Mouse (Mus musculus): ENCODE data around the gene Olfr288. TPM values are rescaled to one million over a fixed set of nuclear protein-coding genes. Genes with fewer than 3 reads are reported as not detected.
A peak's percentile ranks its signal among the peaks of the same experiment; 100 is the strongest.

Olfr288 gene
- polyA plus RNA-seq, 1 experiment from 2014 or later: not detected

DNA sequence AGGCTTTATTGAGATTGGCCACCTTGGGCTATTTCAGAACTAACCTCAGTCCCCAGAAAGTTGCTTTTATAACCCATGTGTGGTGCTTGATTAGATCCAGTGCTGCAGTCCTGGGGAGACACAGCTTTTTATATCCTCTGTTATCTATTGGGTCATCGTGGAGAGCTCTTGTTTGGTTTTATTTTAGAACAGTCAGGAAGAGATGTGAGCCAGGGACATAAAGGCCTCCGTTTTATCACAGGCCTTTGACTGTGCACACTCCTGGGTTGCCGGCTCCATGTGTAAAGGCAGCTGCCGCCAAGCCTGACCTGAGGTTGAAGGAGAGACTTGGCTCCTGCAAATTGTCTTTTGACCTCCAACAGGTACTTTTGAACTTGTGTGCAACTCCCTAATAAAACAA lies 32.8 kb downstream of the Olfr288 start:
- no peak overlapping the region for H3K9ac ChIP-seq
- no peak overlapping the region for H3K4me3 ChIP-seq
- no peak overlapping the region for H3K4me2 ChIP-seq (replicated peaks)
- H3K36me3 ChIP-seq: no peaks in the 10 kb centered on the region
- peaks cover 3% of the 10 kb centered on the region; the same call in 1 of the 2 replicates for H3K4me1 ChIP-seq
- peaks cover 7% of the 10 kb centered on the region for H3K27me3 ChIP-seq (replicated peaks)
- no peak for ATAC-seq (ENCODE audit: low FRiP score, low read depth)
- H3K9me3 ChIP-seq: no peaks in the 10 kb centered on the region
- WGBS: 63% methylated on average over 4 of the region's 4 CpGs
- no peak overlapping the region for H3K27ac ChIP-seq

DNA sequence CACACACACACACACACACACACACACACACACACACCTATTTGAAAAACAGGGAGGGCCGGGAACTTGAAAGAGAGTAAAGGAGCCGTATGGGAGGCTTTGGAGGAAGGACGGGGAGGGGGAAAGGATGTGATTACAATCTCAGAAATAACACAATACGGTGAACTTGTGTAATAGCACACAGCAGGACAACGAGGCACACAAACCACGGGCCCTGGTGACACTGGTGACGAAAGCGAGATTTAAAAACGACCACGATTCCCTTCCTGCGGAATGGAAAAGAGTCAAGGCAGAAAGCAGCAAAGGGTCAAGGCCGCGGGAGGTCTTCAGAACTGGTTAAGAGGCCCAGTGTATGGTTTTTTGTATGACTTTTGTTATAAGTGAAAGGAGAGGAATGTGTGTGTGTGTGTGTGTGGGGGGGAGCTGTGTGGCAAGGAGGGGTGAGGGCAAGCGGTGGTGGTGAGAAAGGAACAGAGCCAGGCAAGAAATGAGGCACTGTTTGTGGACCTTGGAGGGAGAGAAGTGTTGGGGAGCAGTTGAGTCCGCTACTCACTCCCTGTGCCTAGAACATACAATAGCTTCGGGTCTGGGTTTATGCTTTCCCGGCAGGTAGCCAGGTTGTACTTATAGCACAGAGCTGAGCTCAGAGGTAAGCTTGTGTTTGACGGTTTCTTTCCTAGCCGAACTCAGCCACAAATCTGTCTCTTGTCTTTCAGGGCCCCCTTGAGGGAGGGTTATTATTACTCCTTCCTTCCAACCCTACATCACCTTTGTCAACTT lies 34.1 kb downstream of the Olfr288 start:
- Histone ChIP-seq H3K27ac (no peak overlapping the region), H3K9me3 (no peaks in the 10 kb centered on the region), H3K27me3 (replicated peaks) (peaks cover 7% of the 10 kb centered on the region), H3K4me3 (no peak overlapping the region), H3K9ac (no peak overlapping the region), H3K4me1 (no peaks in the 10 kb centered on the region), H3K4me2 (replicated peaks) (no peak overlapping the region), H3K36me3 (no peaks in the 10 kb centered on the region)
- no peak for ATAC-seq (ENCODE audit: low FRiP score, low read depth)
- WGBS: 68% methylated on average over 19 of the region's 19 CpGs

DNA sequence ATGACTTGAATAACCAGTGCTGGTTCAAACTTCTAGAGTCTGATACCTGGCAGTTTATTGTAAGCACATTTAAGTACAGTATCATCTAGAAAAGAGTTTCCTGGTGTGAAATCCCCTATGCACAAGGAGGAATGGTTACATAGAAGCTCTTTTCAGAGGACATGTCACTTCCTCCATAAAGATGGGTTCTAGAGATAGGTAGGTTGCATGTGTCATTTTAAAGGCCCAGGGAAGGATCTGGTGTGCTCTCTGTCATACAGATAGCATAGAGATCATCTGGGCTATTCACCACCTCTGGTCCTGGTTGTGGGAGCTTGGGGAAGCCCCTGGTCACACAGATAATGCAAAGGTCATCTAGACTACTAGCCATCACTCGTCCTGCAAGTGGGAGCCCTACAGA lies 38.1 kb downstream of the Olfr288 start:
- Histone ChIP-seq H3K27ac (no peak overlapping the region), H3K4me2 (replicated peaks) (no peak overlapping the region), H3K4me1 (no peaks in the 10 kb centered on the region), H3K4me3 (no peak overlapping the region), H3K36me3 (no peaks in the 10 kb centered on the region), H3K9ac (no peak overlapping the region), H3K27me3 (replicated peaks) (no peaks in the 10 kb centered on the region), H3K9me3 (no peaks in the 10 kb centered on the region)
- WGBS: 84% methylated on average over 1 of the region's 1 CpGs
- ATAC-seq (ENCODE audit: low FRiP score, low read depth): no peak

DNA sequence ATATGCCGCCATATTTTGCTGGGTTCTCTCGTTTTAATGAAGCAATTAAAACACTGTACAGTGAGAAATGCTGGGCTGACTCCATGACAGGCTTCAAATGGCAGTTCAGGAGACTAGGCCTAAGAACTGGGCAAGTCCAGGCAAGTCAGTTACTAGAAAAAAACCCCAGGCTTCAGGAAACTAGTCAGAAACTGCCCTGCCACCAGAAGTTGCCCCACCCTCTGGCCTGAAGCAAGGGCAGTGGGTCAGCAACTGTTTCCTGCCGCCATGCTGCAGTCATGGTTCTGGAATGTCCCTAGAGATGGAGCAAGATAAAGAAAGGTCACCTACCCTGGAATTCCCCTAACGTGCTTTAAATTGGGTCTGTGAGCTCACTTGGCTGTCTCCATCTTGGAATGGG lies 39.4 kb downstream of the Olfr288 start:
- H3K4me3 ChIP-seq: no peak overlapping the region
- no peaks in the 10 kb centered on the region for H3K27me3 ChIP-seq (replicated peaks)
- H3K9me3 ChIP-seq: no peaks in the 10 kb centered on the region
- WGBS: 72% methylated on average over 4 of the region's 4 CpGs
- no peak for ATAC-seq (ENCODE audit: low FRiP score, low read depth)
- H3K4me1 ChIP-seq: no peaks in the 10 kb centered on the region
- no peak overlapping the region for H3K9ac ChIP-seq
- H3K4me2 ChIP-seq (replicated peaks): no peak overlapping the region
- H3K36me3 ChIP-seq: no peaks in the 10 kb centered on the region
- no peak overlapping the region for H3K27ac ChIP-seq

DNA sequence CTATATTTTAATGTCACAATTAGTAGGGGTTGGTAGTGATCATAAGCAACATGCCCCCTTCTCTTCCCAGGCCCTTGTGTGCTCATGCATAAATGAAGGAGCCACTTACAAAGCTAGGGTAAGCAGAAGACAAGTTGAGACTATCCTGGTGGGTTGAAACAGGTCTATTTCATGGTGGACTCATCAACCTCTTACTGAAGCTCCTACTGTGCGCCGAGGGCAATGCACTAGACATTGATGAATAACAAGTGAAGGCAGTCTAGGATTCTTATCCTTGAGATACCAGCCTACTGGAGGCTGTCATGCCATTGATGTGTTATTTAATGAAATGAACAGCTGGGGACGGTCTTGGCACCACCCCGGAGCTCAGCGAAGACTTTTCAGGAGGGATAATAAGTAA lies 40.1 kb downstream of the Olfr288 start:
- no peak overlapping the region for H3K27ac ChIP-seq
- ATAC-seq (ENCODE audit: low FRiP score, low read depth): no peak
- H3K9ac ChIP-seq: no peak overlapping the region
- H3K9me3 ChIP-seq: no peaks in the 10 kb centered on the region
- no peaks in the 10 kb centered on the region for H3K4me1 ChIP-seq
- no peak overlapping the region for H3K4me3 ChIP-seq
- WGBS: 92% methylated on average over 5 of the region's 5 CpGs
- H3K4me2 ChIP-seq (replicated peaks): no peak overlapping the region
- no peaks in the 10 kb centered on the region for H3K27me3 ChIP-seq (replicated peaks)
- no peaks in the 10 kb centered on the region for H3K36me3 ChIP-seq

DNA sequence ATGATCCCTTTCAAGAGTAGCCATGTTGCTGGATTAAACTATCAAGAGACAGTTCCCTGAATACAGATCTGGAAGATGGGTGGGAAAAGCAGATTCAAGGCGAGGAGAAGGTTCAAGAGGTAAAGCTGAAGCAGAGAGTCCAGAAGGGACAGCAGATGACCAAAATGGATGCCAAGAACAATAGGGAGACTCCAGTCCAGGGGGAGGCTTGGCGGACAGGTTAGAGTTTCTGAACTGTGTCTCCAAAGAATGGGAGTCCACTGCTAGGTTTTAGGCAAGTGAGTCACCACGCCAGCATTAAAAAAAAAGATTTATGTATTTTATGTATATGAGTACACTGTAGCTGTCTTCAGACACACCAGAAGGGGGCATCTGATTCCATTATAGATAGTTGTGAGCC lies 40.7 kb downstream of the Olfr288 start:
- Histone ChIP-seq H3K4me1 (no peaks in the 10 kb centered on the region), H3K9me3 (no peaks in the 10 kb centered on the region), H3K36me3 (no peaks in the 10 kb centered on the region), H3K27me3 (replicated peaks) (no peaks in the 10 kb centered on the region), H3K4me3 (no peak overlapping the region), H3K4me2 (replicated peaks) (no peak overlapping the region), H3K27ac (no peak overlapping the region), H3K9ac (no peak overlapping the region)
- WGBS: 82% methylated on average over 3 of the region's 3 CpGs
- ATAC-seq (ENCODE audit: low FRiP score, low read depth): no peak

DNA sequence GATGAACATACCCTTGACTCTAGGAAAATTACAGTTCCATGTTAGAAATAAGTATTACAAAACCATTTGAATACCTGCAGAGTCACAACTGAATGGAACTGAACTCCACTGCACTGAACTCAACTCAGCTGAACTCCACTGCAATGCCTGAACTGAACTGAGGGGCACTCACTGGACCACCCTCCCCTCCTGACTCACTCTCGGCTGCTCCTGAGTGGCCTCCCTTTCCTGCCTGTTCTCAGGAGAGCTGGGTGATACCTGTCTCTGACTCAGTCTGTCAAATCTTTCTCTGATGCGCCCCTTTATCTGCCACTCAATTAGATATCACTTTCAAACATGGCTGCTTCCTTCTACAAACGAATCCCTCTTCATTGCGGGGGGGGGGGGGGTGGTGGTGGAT lies 41.2 kb downstream of the Olfr288 start:
- Histone ChIP-seq H3K9ac (no peak overlapping the region), H3K4me1 (no peaks in the 10 kb centered on the region), H3K27ac (no peak overlapping the region), H3K4me3 (no peak overlapping the region), H3K27me3 (replicated peaks) (no peaks in the 10 kb centered on the region), H3K4me2 (replicated peaks) (no peak overlapping the region), H3K9me3 (no peaks in the 10 kb centered on the region), H3K36me3 (no peaks in the 10 kb centered on the region)
- ATAC-seq (ENCODE audit: low FRiP score, low read depth): no peak
- WGBS: 72% methylated on average over 4 of the region's 4 CpGs

DNA sequence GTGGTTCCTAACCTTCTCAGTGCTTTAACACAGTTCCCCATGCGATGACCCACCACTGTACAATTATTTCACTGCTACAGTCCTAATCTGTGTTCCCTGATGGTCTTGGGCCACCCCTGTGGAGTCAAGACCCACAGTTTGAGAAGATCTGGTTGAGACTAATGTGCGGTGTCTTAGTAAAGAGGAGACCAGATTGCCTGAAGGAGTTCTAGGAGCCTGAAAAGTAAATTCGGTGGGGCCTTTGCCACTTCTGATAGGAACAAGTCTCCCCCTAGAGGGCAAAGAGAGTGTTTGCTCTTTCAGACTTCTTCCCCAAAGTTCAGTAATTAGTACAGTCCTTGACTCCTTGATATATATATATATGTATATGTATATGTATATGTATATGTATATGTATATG lies 41.7 kb downstream of the Olfr288 start:
- Histone ChIP-seq H3K36me3 (no peaks in the 10 kb centered on the region), H3K4me1 (no peaks in the 10 kb centered on the region), H3K27ac (no peak overlapping the region), H3K4me2 (replicated peaks) (no peak overlapping the region), H3K4me3 (no peak overlapping the region), H3K27me3 (replicated peaks) (no peaks in the 10 kb centered on the region), H3K9me3 (no peaks in the 10 kb centered on the region), H3K9ac (no peak overlapping the region)
- WGBS: 33% methylated on average over 3 of the region's 3 CpGs
- no peak for ATAC-seq (ENCODE audit: low FRiP score, low read depth)

DNA sequence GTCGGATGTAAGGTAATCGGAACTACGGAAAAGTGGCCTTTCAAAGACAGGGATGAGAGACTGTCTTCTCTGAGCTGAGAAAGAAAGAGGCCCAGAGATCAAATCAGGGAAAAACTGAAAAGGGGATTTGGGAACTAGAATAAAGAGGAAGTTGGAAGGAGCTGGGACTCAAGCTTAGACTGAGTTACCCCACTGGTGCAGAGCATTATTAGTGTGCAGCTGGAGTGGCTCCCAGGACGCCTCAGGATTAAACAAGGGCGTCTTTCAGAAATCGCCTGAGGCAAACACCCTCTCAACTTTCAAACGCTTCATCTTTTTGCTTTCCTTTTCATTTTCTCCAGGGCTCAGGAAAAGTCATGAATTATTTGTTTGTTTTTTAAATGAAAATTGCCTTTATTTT lies 42.4 kb downstream of the Olfr288 start:
- Histone ChIP-seq H3K36me3 (no peaks in the 10 kb centered on the region), H3K4me2 (replicated peaks) (no peak overlapping the region), H3K27ac (no peak overlapping the region), H3K4me1 (no peaks in the 10 kb centered on the region), H3K9me3 (no peaks in the 10 kb centered on the region), H3K27me3 (replicated peaks) (no peaks in the 10 kb centered on the region), H3K9ac (no peak overlapping the region), H3K4me3 (no peak overlapping the region)
- ATAC-seq (ENCODE audit: low FRiP score, low read depth): no peak
- 71% methylated on average over 7 of the region's 7 CpGs for WGBS

DNA sequence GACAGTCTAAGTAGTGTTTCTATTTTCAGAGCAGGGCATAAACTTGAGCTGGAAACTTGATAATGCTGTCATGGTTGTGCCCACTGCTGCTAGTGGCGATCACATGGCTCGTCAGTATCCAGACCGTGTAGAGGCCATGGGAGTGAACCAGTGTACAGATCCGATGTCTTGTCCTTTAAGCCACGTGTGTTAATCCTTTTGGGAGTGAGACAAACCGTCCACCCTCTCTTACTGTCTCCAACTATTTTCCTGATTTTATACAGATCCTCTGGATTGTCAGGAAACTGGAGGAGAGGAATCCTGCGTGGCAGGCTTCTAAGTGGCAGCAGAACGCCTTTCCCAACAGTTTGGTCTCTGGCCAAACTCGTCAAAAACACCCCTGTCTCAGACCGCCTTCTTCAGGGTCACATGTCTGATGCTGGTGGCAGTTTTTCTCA lies 46.2 kb downstream of the Olfr288 start:
- Histone ChIP-seq H3K27ac (no peak overlapping the region), H3K9ac (no peak overlapping the region), H3K4me2 (replicated peaks) (no peak overlapping the region), H3K9me3 (no peaks in the 10 kb centered on the region), H3K4me3 (no peak overlapping the region), H3K4me1 (peaks cover 10% of the 10 kb centered on the region; the same call in 1 of the 2 replicates), H3K36me3 (no peaks in the 10 kb centered on the region), H3K27me3 (replicated peaks) (no peaks in the 10 kb centered on the region)
- no peak for ATAC-seq (ENCODE audit: low FRiP score, low read depth)
- 85% methylated on average over 10 of the region's 10 CpGs for WGBS

DNA sequence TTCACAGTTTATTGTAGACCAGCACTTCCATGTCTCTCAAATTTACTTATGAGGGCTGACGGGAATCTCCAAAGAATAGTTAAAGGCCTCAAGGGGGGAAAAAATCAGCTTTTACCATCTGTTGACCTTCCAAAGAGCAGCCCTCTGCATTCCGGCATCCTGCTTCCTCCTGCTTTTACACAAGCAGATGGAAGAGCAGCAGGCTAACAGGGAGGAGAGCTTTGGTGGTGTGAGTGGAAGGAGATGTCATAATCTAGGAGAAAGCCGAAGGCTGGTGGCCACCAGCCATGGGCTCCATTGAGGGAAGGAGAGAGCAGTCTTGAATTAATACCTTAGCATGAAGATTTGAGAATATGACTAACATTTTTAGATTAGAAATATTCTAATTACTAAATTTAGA lies 47.0 kb downstream of the Olfr288 start:
- 81% methylated on average over 3 of the region's 3 CpGs for WGBS
- Histone ChIP-seq H3K4me3 (no peak overlapping the region), H3K27me3 (replicated peaks) (no peaks in the 10 kb centered on the region), H3K4me1 (peaks cover 10% of the 10 kb centered on the region; the same call in 1 of the 2 replicates), H3K4me2 (replicated peaks) (no peak overlapping the region), H3K36me3 (no peaks in the 10 kb centered on the region), H3K27ac (no peak overlapping the region), H3K9ac (no peak overlapping the region), H3K9me3 (no peaks in the 10 kb centered on the region)
- ATAC-seq (ENCODE audit: low FRiP score, low read depth): no peak

DNA sequence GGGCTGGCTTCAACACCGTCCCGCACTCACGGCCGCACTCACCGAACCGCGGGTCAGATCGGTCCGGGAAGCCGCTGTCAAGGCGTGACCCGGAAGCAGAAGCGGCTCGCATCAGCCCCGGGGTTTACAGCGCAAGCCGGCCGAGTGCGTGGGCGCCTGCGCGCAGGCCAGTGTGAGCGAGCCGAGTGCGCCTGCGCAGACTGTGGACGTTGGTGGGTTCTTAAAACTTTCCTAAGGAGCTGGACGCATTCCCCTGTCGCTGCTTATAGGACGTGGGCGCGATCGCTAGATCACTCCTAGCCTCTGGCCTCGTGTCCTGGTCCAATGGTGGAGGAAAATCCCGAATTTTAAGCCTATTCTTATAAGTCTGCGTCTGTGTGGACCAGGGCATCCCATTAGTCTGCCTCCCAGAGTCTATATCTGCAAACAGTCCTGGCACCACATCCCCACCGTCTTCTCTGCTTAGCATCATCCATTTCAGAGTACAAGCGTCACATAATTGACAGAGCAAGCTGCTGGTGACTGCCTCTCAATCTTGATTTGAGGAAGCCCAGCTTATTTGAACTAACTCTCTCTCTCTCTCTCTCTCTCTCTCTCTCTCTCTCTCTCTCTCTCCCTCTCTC lies 49.7 kb downstream of the Olfr288 start:
- H3K4me3 ChIP-seq: peak overlapping the region; percentile 99
- peak; percentile 96 for ATAC-seq (ENCODE audit: low FRiP score, low read depth)
- under 1% methylated on average over 38 of the region's 38 CpGs for WGBS
- H3K9ac ChIP-seq: peak overlapping the region; percentile 95
- H3K9me3 ChIP-seq: no peaks in the 10 kb centered on the region
- peaks cover 15% of the 10 kb centered on the region for H3K36me3 ChIP-seq
- H3K4me2 ChIP-seq (replicated peaks): peak overlapping the region; percentile 90
- peaks cover 10% of the 10 kb centered on the region; the same call in 1 of the 2 replicates for H3K4me1 ChIP-seq
- H3K27me3 ChIP-seq (replicated peaks): no peaks in the 10 kb centered on the region
- H3K27ac ChIP-seq: 0 out of 2 replicates have a peak overlapping the region, but pooled peaks have one; percentile 26
